Mouse (Mus musculus): ENCODE results near the gene Sh2d3c. TPM values are rescaled to one million over a fixed set of nuclear protein-coding genes. Genes with fewer than 3 reads are reported as not detected.

Sh2d3c gene
- polyA plus RNA-seq, 1 experiment = 0.52 TPM

DNA sequence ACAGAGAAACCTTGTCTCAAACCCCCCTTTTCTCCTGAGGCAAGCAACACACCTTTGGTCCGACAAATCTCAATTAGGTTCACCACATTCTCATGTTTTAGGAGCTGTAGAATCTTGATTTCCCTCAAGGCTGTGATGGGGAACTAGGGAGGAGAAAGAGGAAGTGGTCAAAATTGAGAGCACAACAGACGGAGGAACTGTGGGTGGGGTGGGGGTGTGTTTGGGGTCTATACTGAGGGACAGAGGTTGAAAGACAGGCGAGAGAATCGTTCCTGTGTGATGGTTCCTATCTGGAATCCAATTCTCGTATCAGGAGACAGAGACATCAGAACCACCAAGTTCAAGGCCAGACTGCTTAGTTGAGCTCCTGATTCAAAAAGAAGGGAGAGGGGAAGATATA lies 10.4 kb upstream of the Sh2d3c start:
- TF ChIP-seq MYOD1 (IDR thresholded peaks at IDR 0.05; ENCODE audit: control insufficient read depth in 1 of 3, insufficient read length in 2 of 3, low read depth in 2 of 3) (no peak), CEBPB (IDR thresholded peaks at IDR 0.05; ENCODE audit: insufficient read depth, poor library complexity, severe bottlenecking) (no peak), POLR2AphosphoS2 (IDR thresholded peaks at IDR 0.05; ENCODE audit: insufficient read length, low read depth) (no peak), MAX (IDR thresholded peaks at IDR 0.05; ENCODE audit: low read depth) (no peak), USF1 (IDR thresholded peaks at IDR 0.05; ENCODE audit: low read depth) (no peak), TCF3 (IDR thresholded peaks at IDR 0.05; ENCODE audit: insufficient read length, low read depth) (no peak), E2F4 (IDR thresholded peaks at IDR 0.05; ENCODE audit: insufficient read depth) (no peak), TCF12 (IDR thresholded peaks at IDR 0.05; ENCODE audit: insufficient read depth, poor library complexity, severe bottlenecking) (no peak)
- H3K36me3 ChIP-seq (ENCODE audit: control insufficient read depth, insufficient read depth) = peaks cover 49% of the 10 kb centered on the region
- no peak overlapping the region for H3K4me2 ChIP-seq (ENCODE audit: low read depth)
- peaks cover 47% of the 10 kb centered on the region for H3K79me2 ChIP-seq (ENCODE audit: control insufficient read depth, insufficient read depth)
- no peak overlapping the region for H3K4me3 ChIP-seq
- H3ac ChIP-seq (ENCODE audit: control insufficient read depth, insufficient read length) = no peak overlapping the region
- H3K27me3 ChIP-seq (ENCODE audit: control insufficient read depth, insufficient read depth, insufficient read length) = no peaks in the 10 kb centered on the region

DNA sequence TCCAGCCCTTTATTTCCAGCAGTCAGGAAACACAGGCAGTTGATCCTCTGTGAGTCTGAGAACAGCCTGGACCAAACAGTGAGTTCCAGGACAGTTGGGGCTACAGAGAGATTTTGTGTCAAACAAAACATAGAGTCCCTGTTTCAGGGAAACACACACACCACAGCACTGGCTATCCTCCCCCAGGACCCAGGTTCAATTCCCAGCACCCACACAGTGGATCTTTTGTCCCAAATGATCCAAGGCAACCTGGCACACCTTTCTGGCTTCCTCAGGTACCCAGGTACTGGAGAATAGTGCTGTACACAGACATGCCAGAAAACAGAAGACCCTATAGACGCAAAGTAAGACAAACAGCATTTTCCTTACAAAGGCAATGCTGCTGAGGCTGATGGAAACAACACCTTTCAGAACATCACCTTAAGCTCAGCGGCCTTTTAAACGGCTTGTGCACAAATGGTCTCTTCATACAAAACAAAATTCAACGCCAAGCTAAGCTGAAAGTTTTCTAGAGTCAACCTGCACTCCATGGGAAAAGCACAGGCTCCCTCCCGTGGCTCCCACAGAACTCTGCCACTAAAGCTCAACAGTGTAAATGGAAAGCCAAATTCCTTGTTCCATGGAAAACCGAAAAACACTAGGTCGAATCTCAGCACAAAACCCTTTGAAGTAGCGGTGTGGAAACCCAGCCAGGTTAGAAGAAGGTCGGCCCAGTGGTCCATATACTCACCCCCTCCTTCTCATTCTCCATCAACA lies 9.4 kb upstream of the Sh2d3c start:
- Histone ChIP-seq H3K4me2 (ENCODE audit: low read depth) (peak overlapping the region; percentile 99), H3K27me3 (ENCODE audit: control insufficient read depth, insufficient read depth, insufficient read length) (no peaks in the 10 kb centered on the region), H3K79me2 (ENCODE audit: control insufficient read depth, insufficient read depth) (peaks cover 47% of the 10 kb centered on the region), H3ac (ENCODE audit: control insufficient read depth, insufficient read length) (peak overlapping the region; percentile 87), H3K36me3 (ENCODE audit: control insufficient read depth, insufficient read depth) (peaks cover 41% of the 10 kb centered on the region), H3K4me3 (peak overlapping the region; percentile 65)
- no peak for TF ChIP-seq POLR2AphosphoS2 (IDR thresholded peaks at IDR 0.05; ENCODE audit: insufficient read length, low read depth)
- TF ChIP-seq MYOD1 (IDR thresholded peaks at IDR 0.05; ENCODE audit: control insufficient read depth in 1 of 3, insufficient read length in 2 of 3, low read depth in 2 of 3) = no peak
- no peak for TF ChIP-seq SRF (IDR thresholded peaks at IDR 0.05; ENCODE audit: control insufficient read depth, insufficient read length, low read depth)

DNA sequence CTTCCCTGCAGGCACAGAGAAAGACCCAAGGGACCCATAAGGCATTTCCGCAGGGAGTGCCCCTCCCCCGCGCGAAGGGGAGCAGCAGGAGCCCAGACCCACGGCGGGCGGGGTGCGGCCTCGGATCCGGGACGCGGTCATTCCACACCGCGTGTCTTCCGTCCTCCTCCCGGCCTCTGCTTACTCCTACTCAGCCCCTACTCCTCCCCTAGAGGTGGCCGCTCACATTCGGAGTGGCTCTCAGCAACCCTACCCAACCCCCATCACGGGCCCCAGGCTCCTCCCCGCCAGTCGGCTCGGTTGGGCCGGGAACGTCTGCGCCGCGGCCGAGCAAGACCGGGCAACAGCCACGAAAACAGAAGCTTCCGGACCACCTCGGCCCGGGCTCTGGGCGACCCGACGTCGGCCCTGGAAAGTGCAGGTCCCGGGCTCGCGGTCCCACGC lies 8.7 kb upstream of the Sh2d3c start:
- TF ChIP-seq TCF12 (IDR thresholded peaks at IDR 0.05; ENCODE audit: insufficient read depth, poor library complexity, severe bottlenecking) (no peak), POLR2A (IDR thresholded peaks at IDR 0.05; ENCODE audit: insufficient read length, low read depth) (peak; percentile 40), MAX (IDR thresholded peaks at IDR 0.05; ENCODE audit: low read depth) (no peak), MYOD1 (IDR thresholded peaks at IDR 0.05; ENCODE audit: control insufficient read depth in 1 of 3, insufficient read length in 2 of 3, low read depth in 2 of 3) (no peak), CEBPB (IDR thresholded peaks at IDR 0.05; ENCODE audit: insufficient read depth, poor library complexity, severe bottlenecking) (no peak)
- peak overlapping the region; percentile 65 for H3K4me3 ChIP-seq
- no peaks in the 10 kb centered on the region for H3K27me3 ChIP-seq (ENCODE audit: control insufficient read depth, insufficient read depth, insufficient read length)
- peak overlapping the region; percentile 99 for H3K4me2 ChIP-seq (ENCODE audit: low read depth)
- peaks cover 47% of the 10 kb centered on the region for H3K79me2 ChIP-seq (ENCODE audit: control insufficient read depth, insufficient read depth)
- H3ac ChIP-seq (ENCODE audit: control insufficient read depth, insufficient read length) = peak overlapping the region; percentile 87
- H3K36me3 ChIP-seq (ENCODE audit: control insufficient read depth, insufficient read depth) = peaks cover 34% of the 10 kb centered on the region

DNA sequence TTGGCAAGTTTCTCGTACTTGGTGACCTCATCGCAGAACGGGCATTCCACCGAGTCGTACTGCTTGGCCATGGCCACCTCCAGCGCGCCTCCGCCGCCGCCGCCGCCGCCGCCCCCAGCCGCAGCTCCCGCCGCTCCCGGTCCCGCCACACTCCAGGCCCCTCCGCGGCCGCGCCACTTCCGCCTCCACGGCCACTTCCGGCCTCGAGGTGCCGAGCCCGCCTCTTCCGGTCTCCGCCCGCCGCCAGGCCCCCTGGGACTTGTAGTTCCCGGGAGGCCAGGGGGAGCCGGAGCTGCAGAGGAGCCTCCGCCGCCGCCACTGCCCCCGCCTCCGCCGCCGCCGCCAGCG lies 8.3 kb upstream of the Sh2d3c start:
- Histone ChIP-seq H3K4me3 (peak overlapping the region; percentile 65), H3ac (ENCODE audit: control insufficient read depth, insufficient read length) (peak overlapping the region; percentile 87), H3K79me2 (ENCODE audit: control insufficient read depth, insufficient read depth) (peaks cover 47% of the 10 kb centered on the region), H3K36me3 (ENCODE audit: control insufficient read depth, insufficient read depth) (peaks cover 31% of the 10 kb centered on the region), H3K27me3 (ENCODE audit: control insufficient read depth, insufficient read depth, insufficient read length) (no peaks in the 10 kb centered on the region), H3K4me2 (ENCODE audit: low read depth) (no peak overlapping the region)
- TF ChIP-seq POLR2A (IDR thresholded peaks at IDR 0.05; ENCODE audit: insufficient read length, low read depth) (no peak), POLR2AphosphoS2 (IDR thresholded peaks at IDR 0.05; ENCODE audit: insufficient read length, low read depth) (no peak), TCF12 (IDR thresholded peaks at IDR 0.05; ENCODE audit: insufficient read depth, poor library complexity, severe bottlenecking) (no peak), USF1 (IDR thresholded peaks at IDR 0.05; ENCODE audit: low read depth) (no peak), MAX (IDR thresholded peaks at IDR 0.05; ENCODE audit: low read depth) (no peak), MYOG (IDR thresholded peaks at IDR 0.05; ENCODE audit: control insufficient read depth in 1 of 3, insufficient read depth in 1 of 3, insufficient read length in 2 of 3, low read depth in 2 of 3) (no peak), REST (IDR thresholded peaks at IDR 0.05; ENCODE audit: insufficient read depth, insufficient read length) (no peak), CEBPB (IDR thresholded peaks at IDR 0.05; ENCODE audit: insufficient read depth, poor library complexity, severe bottlenecking) (no peak)

DNA sequence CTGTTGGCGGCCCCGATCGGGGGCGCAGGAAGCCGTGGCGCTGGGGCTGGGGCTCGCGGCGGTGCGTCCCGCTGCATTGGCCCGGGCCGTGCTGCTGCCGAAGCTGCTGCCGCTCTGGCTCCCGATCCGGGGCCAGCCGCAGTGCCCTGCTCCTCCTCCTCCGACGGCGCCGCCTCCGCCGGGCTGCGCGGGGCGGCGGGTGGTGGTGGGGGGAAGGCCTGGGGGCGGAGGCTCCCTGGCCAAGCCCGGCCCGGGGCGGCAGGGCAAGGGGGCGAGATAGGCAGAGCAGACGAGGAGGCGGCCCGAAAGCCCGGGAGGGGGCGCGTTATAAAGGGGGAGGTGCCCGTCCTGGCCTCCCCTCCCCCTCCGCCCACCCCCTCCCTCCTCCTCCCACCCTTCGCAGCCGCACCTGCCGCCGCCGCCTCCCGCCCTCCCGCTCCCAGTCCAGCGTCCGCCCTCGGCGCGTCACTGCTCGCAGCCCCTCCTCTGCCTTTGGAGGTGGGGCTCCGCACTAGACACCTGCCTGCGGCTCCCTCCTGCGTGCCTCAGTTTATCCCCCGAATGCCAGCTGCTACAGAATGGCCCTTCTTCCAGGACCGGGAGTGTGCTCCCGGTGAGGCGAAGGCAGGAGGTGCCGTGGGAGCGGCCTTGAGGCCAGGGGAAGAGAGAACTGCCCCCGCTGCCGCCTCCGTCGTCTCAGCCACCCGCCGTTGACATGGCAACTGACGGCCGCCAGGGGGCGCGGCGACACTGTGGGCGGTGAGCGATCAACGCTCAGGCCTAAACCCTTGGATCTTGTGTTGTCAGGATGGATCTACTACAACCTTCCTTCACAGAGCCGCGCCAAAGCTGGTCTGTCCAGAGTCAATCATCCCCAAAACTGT lies 7.7 kb upstream of the Sh2d3c start, which contains the start of gene Cdk9:
Cdk9 (minus strand) TSS at position 143 of the 884 bp plus-strand sequence.
- TF ChIP-seq MYOG (IDR thresholded peaks at IDR 0.05; ENCODE audit: control insufficient read depth in 1 of 3, insufficient read depth in 1 of 3, insufficient read length in 2 of 3, low read depth in 2 of 3) = peak in 2 of 3 experiments; percentile 61 to 69
- no peak for TF ChIP-seq REST (IDR thresholded peaks at IDR 0.05; ENCODE audit: insufficient read depth, insufficient read length)
- no peak for TF ChIP-seq TCF12 (IDR thresholded peaks at IDR 0.05; ENCODE audit: insufficient read depth, poor library complexity, severe bottlenecking)
- TF ChIP-seq MYOD1 (IDR thresholded peaks at IDR 0.05; ENCODE audit: control insufficient read depth in 1 of 3, insufficient read length in 2 of 3, low read depth in 2 of 3) = peak in 2 of 3 experiments; percentile 49 to 83
- TF ChIP-seq POLR2AphosphoS2 (IDR thresholded peaks at IDR 0.05; ENCODE audit: insufficient read length, low read depth) = no peak
- TF ChIP-seq POLR2A (IDR thresholded peaks at IDR 0.05; ENCODE audit: insufficient read length, low read depth) = peak; percentile 71
- peak; percentile 48 for TF ChIP-seq SRF (IDR thresholded peaks at IDR 0.05; ENCODE audit: control insufficient read depth, insufficient read length, low read depth)
- no peak for TF ChIP-seq E2F4 (IDR thresholded peaks at IDR 0.05; ENCODE audit: insufficient read depth)
- peak; percentile 9 for TF ChIP-seq TCF3 (IDR thresholded peaks at IDR 0.05; ENCODE audit: insufficient read length, low read depth)
- peaks cover 41% of the 10 kb centered on the region for H3K79me2 ChIP-seq (ENCODE audit: control insufficient read depth, insufficient read depth)
- H3K4me3 ChIP-seq = peak within 1 kb of the TSS; percentile 65
- peak within 1 kb of the TSS; percentile 99 for H3K4me2 ChIP-seq (ENCODE audit: low read depth)
- no peaks in the 10 kb centered on the region for H3K27me3 ChIP-seq (ENCODE audit: control insufficient read depth, insufficient read depth, insufficient read length)
- H3K36me3 ChIP-seq (ENCODE audit: control insufficient read depth, insufficient read depth) = peaks cover 25% of the 10 kb centered on the region
- peak within 1 kb of the TSS; percentile 87 for H3ac ChIP-seq (ENCODE audit: control insufficient read depth, insufficient read length)

Measured in myocyte (in vitro differentiated cells).